Mouse (Mus musculus) liver, embryonic 14.5 days (tissue): ENCODE data around the gene Sh3gl1. TPM values are rescaled to one million over a fixed set of nuclear protein-coding genes. Genes with fewer than 3 reads are reported as not detected.

Source experiments
- ATAC-seq: fragments of 200-750 bp; cut with Nextera tagmentation; 2 replicates; pipeline ENCODE4 v1.8.0; 2017; ENCODE audit warnings: moderate number of reproducible peaks, mild to moderate bottlenecking, moderate library complexity; ENCODE audit not compliant: insufficient read depth
- DNase-seq, 3 experiments: peaks; one replicate each; pipeline ENCODE4 v3.0.0-alpha.2; 2012 to 2013; ENCODE audit warnings: low read depth in 3 of 3, low spot score in 3 of 3
- H3K27ac ChIP-seq: fragments of 300-500 bp; sonication (generic); 2 replicates; pipeline ENCODE4 v1.5.1; 2014; ENCODE audit warnings: moderate library complexity, mild to moderate bottlenecking, control low read depth, inconsistent platforms
- H3K27me3 ChIP-seq: fragments of 300-500 bp; sonication (generic); 2 replicates; pipeline ENCODE4 v1.6.1; 2014; ENCODE audit warnings: mild to moderate bottlenecking, low read length, moderate library complexity; ENCODE audit not compliant: control insufficient read depth, insufficient read depth
- H3K36me3 ChIP-seq: fragments of 300-500 bp; sonication (generic); replicated peaks from 2 replicates; pipeline ENCODE4 v1.6.1; 2014; ENCODE audit warnings: low read depth; ENCODE audit not compliant: control insufficient read depth, insufficient read depth
- H3K4me1 ChIP-seq, 2 experiments: fragments of 200-500 bp in 1 of 2; fragments of 300-500 bp in 1 of 2; sonication (generic) in 1 of 2; replicated peaks; 2 replicates each; pipeline ENCODE4 v1.6.1; 2012 to 2014; ENCODE audit warnings: antibody characterized with exemption in 1 of 2, inconsistent platforms in 1 of 2, low read length in 1 of 2; ENCODE audit not compliant: control insufficient read depth in 2 of 2, insufficient read depth in 2 of 2
- H3K4me2 ChIP-seq: fragments of 300-500 bp; sonication (generic); 2 replicates; pipeline ENCODE4 v1.6.1; 2014; ENCODE audit warnings: low read depth, mild to moderate bottlenecking, control low read depth, moderate library complexity
- H3K4me3 ChIP-seq, 2 experiments: fragments of 200-500 bp in 1 of 2; fragments of 300-500 bp in 1 of 2; sonication (generic) in 1 of 2; 2 replicates each; pipeline ENCODE4 v1.5.1; 2012 to 2014; ENCODE audit warnings: low read depth in 2 of 2, low read length in 2 of 2, mild to moderate bottlenecking in 2 of 2, control low read depth in 1 of 2, inconsistent platforms in 1 of 2, moderate library complexity in 1 of 2; ENCODE audit not compliant: insufficient read depth in 1 of 2
- H3K9ac ChIP-seq: fragments of 300-500 bp; sonication (generic); replicated peaks from 2 replicates; pipeline ENCODE4 v1.6.1; 2014; ENCODE audit warnings: mild to moderate bottlenecking, control low read depth, moderate library complexity
- H3K9me3 ChIP-seq: fragments of 300-500 bp; sonication (generic); 2 replicates; pipeline ENCODE4 v1.6.1; 2016; ENCODE audit warnings: low read length, mixed read lengths; ENCODE audit not compliant: control insufficient read depth
- CTCF ChIP-seq: IDR thresholded peaks from 2 replicates; pipeline ENCODE4 v1.5.1; 2016; ENCODE audit warnings: antibody characterized with exemption, low read depth, control low read depth
- EP300 ChIP-seq: IDR thresholded peaks from 2 replicates; pipeline ENCODE4 v1.6.1; 2016; ENCODE audit warnings: antibody characterized with exemption, low read depth
- WGBS: fragments of 180-500 bp; shearing (Covaris S2); extraction: QIAGEN DNeasy Blood & Tissue Kit; methylation state at CpG from one replicate; pipeline ENCODE4 v1.1.7; 2014; ENCODE audit not compliant: insufficient replicate concordance; 5-methylcytosine and 5-hydroxymethylcytosine counted together
- polyA plus RNA-seq, 2 experiments: library from polyadenylated mRNA; depleted of rRNA in 1 of 2; stranded (reverse) in 1 of 2; unstranded in 1 of 2; fragments of >200 nt; fragmentation: Nextera tagmentation in 1 of 2; extraction: Ambion mirVana in 1 of 2; gene quantifications; 2 replicates each; pipeline versions ENCODE4 v1.2.1 to v1.2.3; 2012 to 2014

Sh3gl1 gene
- polyA plus RNA-seq, 2 experiments, result 28.8 to 32.9 TPM

DNA sequence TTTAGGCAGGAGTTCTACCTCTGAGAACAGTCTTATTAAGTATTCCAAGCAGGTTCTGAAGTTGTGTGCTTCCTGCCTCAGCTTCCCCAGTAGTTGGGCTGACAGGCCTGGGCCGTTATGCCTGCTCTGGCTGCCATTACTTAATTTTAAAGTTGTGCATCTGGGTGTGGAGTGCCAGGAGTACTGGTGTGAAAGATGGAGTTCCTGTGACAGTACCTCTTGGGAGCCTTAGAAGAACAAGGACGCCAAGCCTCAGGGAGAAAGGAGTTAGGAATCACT is 26.5 kb downstream of the Sh3gl1 start:
- DNase-seq (no peak), ATAC-seq (no peak)
- TF ChIP-seq EP300 (no peak), CTCF (no peak)
- WGBS, result 51% methylated on average over 2 of the region's 2 CpGs
- H3K27ac ChIP-seq, result no peak overlapping the region
- H3K4me2 ChIP-seq, result peak overlapping the region; percentile 95
- H3K27me3 ChIP-seq, result no peaks in the 10 kb centered on the region
- no peaks in the 10 kb centered on the region for H3K9me3 ChIP-seq
- no peak overlapping the region for H3K9ac ChIP-seq
- no peaks in the 10 kb centered on the region for H3K36me3 ChIP-seq
- peaks cover 0 to 18% of the 10 kb centered on the region in 2 experiments; a peak in 3 of 4 replicates for H3K4me1 ChIP-seq
- H3K4me3 ChIP-seq, result peak overlapping the region; percentile 62 to 77; a peak in 3 of 4 replicates

GRCm38 (mm10) chr17:56009088-56009961 is 27.1 kb downstream of the Sh3gl1 start:
- peak; percentile 79 to 84 (median 80) for DNase-seq
- Histone ChIP-seq H3K9me3 (no peaks in the 10 kb centered on the region), H3K36me3 (no peaks in the 10 kb centered on the region), H3K4me1 (peaks cover 0 to 18% of the 10 kb centered on the region in 2 experiments; a peak in 3 of 4 replicates), H3K27me3 (no peaks in the 10 kb centered on the region), H3K9ac (peak overlapping the region; percentile 21; the same call in 1 of the 2 replicates), H3K27ac (no peak overlapping the region), H3K4me3 (peak overlapping the region; percentile 62 to 77), H3K4me2 (peak overlapping the region; percentile 95)
- peak; percentile 87 for ATAC-seq
- under 1% methylated on average over 62 of the region's 62 CpGs for WGBS
- no peak for TF ChIP-seq EP300
- peak; percentile 55 for TF ChIP-seq CTCF

DNA sequence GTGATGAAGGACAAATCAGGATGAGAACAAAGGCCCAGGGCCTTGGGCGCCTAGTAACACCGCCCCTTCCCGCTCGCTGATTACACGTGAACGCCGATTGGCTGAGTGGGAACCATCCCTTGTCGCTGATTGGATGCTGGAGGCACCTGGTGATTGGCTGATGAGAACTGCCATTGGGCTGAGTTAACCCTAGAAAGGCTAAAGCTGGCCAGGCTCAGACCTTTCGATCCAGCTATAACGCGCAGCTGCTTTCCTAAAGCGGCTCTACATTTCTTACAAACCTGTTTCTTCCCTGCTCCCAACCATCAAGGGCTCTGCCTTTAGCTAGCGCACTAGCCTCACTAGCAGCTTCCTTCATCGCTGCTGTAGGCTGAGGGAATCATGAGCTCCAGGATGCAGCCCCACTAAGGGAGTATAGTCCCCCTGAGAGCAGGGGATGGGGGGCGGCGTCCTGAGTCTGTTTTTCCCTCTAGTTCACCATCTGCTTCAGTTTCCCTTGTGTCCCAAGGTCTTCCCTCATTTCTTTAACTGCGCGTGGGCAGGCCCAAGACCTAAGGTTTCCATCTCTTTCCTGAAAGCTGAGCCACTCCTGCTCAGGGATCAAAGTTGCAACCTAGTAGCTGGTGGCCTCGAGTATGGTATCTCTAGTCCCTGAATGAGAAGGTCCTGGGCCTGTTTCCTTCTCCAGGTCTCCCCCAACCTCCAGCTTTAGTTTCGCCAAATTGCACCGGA is 27.9 kb downstream of the Sh3gl1 start:
- Histone ChIP-seq H3K4me3 (peak overlapping the region; percentile 62 to 77), H3K9ac (peak overlapping the region; percentile 55), H3K9me3 (no peaks in the 10 kb centered on the region), H3K27ac (peak overlapping the region; percentile 59), H3K4me1 (peaks cover 0 to 18% of the 10 kb centered on the region in 2 experiments; a peak in 3 of 4 replicates), H3K36me3 (no peaks in the 10 kb centered on the region), H3K4me2 (peak overlapping the region; percentile 95), H3K27me3 (no peaks in the 10 kb centered on the region)
- DNase-seq (peak; percentile 89 to 91 (median 90)), ATAC-seq (peak; percentile 83)
- TF ChIP-seq CTCF (no peak), EP300 (no peak)
- WGBS, result under 1% methylated on average over 21 of the region's 21 CpGs

- TF ChIP-seq EP300 (no peak), CTCF (no peak)
- H3K27me3 ChIP-seq, result no peaks in the 10 kb centered on the region
- ATAC-seq, result peak; percentile 5; the same call in 1 of the 2 replicates
- no peak for DNase-seq
- H3K9ac ChIP-seq, result no peak overlapping the region
- H3K4me1 ChIP-seq, result peaks cover 0 to 18% of the 10 kb centered on the region in 2 experiments; a peak in 3 of 4 replicates
- no peak overlapping the region for H3K27ac ChIP-seq
- no peak overlapping the region for H3K4me3 ChIP-seq
- 41% methylated on average over 13 of the region's 14 CpGs for WGBS
- H3K9me3 ChIP-seq, result no peaks in the 10 kb centered on the region
- peak overlapping the region; percentile 95; the same call in 1 of the 2 replicates for H3K4me2 ChIP-seq
- no peaks in the 10 kb centered on the region for H3K36me3 ChIP-seq
Observed at GRCm38 (mm10) chr17:56007444-56008355, 28.7 kb downstream of the Sh3gl1 start.
